Mouse (Mus musculus): ENCODE measurements at regions not wholly inside any gene's neighbourhood (a gene's known extent, or its start where the extent isn't known, plus 50 kb on each side); places are given as distances from the start of the nearest gene placed in this dataset.
A peak's percentile ranks its signal among the peaks of the same experiment; 100 is the strongest.

DNA sequence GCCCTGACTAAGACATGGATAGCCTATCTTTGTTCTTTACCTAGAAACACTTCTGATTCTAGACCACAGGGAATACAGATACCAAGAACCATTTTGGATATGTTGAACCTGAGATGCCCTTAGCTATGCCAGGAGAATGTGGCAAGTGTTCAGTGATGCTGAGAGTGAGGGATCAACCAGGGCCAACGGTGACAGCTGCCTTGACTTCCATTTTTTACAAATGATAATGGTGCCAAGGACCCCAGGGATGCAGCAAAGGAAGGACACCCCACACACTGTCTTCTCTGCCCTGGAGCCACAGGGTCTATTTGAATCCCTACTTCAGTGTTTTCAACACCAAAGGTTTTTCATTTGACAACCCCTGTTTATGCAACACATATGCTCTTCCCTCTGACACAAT is 174.4 kb downstream of the Gsdmc2 start:
- DNase-seq (ENCODE audit: low read depth) = no peak

DNA sequence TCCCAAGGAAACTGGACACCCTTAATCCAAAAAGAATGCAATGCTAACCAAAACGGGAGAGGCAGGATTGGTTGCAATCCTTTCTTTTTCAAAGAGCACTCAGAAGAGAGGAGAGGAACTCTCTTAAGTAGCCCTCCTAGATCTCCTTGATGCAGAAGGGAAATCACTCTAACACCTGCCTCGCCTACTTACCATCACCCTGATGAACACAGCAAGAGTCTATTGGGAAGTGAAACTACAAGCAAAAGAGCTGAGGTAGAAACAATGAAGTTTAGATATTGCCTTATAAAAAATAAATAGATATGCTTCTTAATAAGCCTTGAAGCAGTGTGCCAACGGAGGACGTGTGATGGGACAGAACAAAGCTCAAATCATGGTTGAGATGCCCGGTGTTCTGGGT is 177.4 kb downstream of the Gsdmc2 start:
- no peak for DNase-seq (ENCODE audit: low read depth)

DNA sequence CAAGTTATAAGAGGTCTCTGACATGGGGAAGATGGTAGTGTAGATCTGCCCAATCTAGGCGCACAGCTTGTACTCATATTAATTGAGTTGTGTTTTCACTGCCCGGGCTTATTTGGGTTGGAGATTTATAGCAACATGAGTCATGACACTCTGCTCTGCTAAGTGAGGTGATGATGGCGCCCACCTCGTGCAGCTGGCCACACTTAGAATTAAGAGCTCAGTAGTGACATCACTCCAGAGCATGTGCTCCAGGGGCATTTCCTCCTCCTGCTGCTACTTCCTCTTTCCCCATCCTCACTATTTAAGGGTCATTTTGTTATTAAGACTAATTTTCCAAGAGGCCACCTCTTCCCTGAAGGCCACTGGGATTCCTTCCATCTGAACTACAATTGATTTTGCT is 179.5 kb downstream of the Gsdmc2 start:
- no peak for DNase-seq (ENCODE audit: low read depth)

DNA sequence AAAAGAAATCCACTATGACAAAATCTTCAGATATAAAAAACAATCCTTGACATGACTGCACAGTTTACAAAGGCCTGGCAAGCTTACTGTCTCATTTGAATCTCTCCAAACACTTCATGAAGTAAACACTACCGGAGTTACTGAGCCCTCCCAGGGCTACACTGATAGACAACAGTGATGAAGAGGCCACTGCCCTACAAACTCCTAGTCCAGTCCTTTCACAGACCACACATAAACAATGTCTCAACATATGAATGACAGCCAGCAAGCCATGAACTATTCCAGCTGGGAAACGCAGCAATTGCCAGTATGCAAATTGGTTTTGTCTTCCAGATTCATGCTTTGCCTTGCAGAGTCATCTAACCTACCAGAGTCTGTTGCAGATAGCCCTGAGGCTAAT is 180.1 kb downstream of the Gsdmc2 start:
- DNase-seq (ENCODE audit: low read depth) = no peak

GRCm38 (mm10) chr15:63662183-63662582 is 182.8 kb downstream of the Gsdmc2 start:
- no peak for DNase-seq (ENCODE audit: low read depth)

GRCm38 (mm10) chr15:63658031-63658521 is 186.9 kb downstream of the Gsdmc2 start:
- no peak for DNase-seq (ENCODE audit: low read depth)

- peak; percentile 90 for DNase-seq (ENCODE audit: low read depth)
These were observed 192.6 kb downstream of the Gsdmc2 start for GRCm38 (mm10) chr15:63652216-63652961.

- DNase-seq (ENCODE audit: low read depth) = no peak
These were observed 193.9 kb downstream of the Gsdmc2 start for GRCm38 (mm10) chr15:63651120-63651519.

DNA sequence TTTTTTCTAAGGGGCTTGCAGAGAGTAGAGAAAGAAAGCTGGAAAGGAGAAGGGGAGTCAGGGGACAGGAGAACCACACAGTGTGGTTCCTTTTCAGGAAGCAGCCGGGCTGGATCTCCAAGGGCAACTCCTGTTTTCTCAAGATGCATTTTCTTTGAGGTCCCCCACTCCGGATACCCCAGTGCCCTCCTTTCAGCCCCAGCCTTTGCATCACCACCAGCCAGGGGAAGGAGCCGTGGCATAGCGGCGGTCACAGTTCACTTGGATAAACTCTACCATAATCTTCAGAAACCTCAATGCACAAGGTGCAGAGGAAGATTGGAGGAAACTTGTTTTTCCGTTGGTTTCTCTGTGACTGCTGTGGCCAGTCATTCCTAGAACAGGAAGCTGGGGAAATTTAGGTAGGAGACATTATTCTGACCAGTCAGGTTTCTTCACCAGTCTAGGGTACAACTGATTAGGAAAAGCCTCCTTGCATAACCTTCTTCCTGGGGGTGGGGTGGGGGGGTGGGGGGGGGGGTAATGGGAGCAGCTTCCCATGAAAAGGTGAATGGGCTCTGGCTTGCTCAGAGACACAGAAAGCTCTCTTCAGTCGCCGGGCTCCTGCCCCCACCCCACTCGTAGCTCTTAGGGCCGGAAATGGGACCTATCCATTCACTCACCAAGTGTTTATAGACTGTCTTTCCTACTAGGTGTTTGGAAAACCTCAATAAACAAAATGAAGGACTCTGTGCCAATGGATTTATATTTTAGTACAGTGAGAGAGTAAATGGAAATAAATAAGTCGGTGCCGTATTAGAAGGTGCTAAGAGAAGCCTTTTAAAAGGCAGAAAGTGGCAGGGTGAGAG is 196.6 kb downstream of the Gsdmc2 start:
- no peak for DNase-seq (ENCODE audit: low read depth)

GRCm38 (mm10) chr15:63624814-63625213 is 220.2 kb downstream of the Gsdmc2 start:
- no peak for DNase-seq (ENCODE audit: low read depth)

DNA sequence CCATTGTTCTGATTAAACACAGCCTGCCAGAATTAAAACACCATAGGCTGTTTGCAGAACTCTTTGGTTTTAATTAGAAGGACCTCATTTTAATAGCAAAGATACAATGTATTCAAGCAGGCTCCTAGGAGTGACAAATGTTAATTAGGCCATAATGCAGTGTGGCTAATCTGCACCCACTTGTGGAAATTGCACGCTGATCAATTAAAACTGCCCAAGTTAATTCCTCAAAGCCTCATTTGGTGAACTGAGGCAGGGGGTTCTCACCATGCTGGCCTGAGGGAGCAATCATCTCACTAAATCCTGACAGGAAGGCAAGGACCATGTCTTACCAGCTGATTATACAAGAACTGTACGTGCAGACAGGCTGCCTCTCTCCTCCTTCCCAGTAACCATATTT is 220.7 kb downstream of the Gsdmc2 start:
- DNase-seq (ENCODE audit: low read depth) = no peak

DNA sequence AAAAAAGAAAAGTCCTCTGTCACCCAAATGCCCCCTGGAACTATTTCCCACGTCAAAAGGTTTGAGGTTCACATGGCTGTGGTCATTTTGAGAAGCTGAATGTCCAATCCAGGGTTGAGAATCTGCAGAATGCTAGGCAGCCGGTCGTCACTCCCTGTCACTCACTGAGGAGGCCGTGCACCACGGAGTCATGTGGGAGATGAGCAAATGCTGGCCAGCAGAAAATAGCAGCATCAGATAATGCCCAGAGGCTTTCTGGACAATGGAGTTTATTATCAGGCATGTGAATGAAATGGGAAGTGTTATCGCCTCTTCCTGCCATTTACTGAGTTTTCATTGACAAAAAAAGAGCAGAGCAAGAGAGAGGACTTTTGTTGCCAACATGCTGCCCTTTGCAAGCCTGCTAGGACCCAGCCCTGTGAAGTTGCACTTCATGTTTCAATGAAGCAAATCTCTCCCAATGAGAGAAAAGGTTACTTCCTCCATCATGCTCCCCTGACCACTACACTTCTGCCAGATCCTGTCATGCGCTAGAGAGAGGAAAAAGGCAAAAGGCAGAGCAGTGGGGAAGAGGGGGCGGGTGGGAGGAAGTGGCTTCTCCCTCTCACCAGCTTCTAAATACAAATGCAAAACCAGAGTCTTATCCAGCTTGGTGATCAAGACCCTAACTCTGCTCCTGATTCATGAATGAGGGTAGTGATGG is 228.3 kb downstream of the Gsdmc2 start:
- DNase-seq (ENCODE audit: low read depth) = no peak

- DNase-seq (ENCODE audit: low read depth) = peak; percentile 10
These were observed 230.8 kb downstream of the Gsdmc2 start for GRCm38 (mm10) chr15:63614191-63614590.

DNA sequence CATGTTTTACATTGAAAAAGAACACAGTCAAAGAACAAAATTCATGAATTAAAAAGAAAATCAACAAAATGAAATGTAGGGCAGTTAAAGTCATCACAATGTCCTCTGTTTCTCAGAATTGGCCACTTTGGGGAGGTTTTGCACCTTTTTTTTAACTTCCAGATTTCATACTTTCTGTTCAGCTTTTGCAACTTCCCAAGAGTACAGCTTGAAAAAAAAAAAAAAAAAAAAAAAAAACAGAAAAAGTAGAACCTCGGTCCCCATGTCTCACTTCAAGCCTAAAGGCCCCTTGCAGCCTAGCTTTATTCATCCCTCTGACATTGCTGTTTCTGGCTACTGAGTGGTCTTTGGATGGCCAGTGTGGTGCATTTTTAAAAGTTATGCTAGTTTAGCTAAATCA is 231.9 kb downstream of the Gsdmc2 start:
- DNase-seq (ENCODE audit: low read depth) = no peak

DNA sequence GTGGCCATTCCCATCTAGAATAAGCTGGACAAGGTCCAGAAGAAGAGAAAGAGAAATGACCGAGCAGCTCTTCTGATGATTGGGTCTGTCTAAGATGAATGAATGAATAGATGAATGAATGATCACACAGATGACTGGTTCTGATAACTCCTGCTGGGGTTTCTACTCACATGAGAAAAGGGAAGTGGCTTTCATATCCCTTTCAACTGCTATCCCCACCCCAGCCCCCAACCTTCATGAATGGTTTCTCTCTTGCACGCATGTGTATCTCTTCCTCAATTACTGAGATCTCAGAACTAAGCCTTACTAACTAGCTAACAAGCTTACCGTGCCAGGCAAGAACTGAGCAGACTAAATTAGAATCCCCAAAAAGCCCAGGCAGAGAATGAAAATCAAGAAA is 233.8 kb downstream of the Gsdmc2 start:
- DNase-seq (ENCODE audit: low read depth) = no peak

- peak; percentile 63 for DNase-seq (ENCODE audit: low read depth)
These were observed 241.8 kb downstream of the Gsdmc2 start for GRCm38 (mm10) chr15:63603100-63603714.

DNA sequence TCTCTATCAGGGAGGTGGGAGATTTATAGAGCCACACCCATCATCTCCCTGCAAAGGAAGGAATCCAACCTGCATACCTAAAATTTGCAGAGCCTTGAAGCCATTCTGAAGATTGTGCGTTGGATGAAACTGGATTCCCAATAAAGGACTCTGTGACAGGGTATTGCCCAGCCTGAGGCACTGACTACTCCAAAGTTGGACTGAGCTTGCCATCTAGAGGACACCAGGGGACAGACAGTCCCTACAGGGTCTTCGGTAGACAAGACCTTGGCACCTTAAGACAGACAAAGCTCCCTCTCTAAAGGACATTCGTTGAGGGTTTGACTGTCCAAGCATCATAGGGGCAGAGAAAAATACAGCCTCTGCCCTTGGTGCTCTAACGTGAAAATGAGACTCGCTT is 243.4 kb downstream of the Gsdmc2 start:
- peak; percentile 67 for DNase-seq (ENCODE audit: low read depth)

DNA sequence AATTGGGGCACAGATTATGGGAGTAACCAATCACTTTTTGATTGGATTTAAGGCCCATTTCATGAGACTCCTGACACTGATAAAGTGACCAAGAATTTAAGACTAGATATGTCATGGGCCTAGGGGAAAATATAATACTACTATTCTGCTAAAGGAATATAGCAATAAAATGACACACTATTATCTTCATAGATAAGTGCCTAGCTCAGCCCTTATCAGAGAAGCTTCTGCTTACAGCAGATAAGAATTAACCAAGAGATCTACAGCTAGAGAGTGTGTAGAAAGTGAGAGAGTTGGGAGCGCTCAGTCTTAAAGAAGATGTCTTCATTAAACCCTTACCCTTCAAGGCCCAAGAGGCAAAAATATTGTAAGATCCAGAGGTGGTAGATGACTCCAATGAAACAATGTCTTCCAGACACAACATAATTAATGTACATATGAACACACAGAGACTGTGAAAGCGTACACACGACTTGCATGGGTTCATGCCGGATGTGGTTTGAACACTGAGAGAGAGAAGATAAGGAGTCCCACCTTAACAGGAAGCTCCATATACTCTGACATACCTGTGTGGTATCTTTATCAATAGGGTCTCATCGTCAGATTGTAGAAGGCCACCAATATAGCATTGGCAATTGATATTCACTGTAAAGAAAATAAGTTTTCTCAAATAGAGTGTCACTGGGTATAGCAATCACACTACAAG is 252.1 kb downstream of the Gsdmc2 start:
- DNase-seq (ENCODE audit: low read depth) = no peak

DNA sequence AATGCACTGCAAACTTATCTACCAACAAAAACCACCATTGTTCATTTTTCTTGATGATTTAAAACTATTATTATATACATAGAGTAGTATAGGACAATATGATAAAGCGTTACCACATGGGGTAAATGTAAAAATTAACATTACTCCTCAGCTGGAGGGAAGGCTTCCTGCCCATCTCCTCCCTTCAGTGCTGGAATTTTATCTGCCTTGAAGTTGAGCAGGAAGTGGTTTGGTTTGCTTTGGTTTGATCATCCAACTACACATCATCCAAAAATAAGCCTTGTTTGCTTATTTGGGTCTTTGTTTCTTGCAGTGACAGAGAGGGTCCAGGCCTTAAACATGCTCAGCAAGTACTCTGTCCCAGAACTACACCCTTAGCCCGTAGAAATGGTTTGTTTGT is 285.7 kb downstream of the Gsdmc2 start:
- no peak for DNase-seq (ENCODE audit: low read depth)

GRCm38 (mm10) chr15:63558691-63559090 is 286.3 kb downstream of the Gsdmc2 start:
- DNase-seq (ENCODE audit: low read depth) = peak; percentile 8

DNA sequence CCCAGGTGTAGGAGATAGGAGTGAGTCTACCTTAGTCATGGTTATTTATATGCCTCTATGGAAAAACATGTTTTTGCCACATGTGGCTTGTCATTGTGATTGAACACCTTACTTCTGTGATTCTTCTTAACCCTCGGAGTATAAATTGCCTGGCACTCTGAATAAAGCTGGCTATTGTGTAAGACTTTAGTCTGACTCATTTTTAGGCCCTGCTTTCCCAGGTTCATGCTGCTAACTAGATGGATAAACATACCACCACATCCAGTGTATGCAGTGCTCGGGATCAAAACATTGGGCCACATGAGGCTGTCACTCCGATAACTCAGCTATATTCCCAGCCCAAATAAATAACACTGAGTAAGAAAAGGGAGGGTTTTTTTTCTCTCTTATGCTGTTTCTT is 287.2 kb downstream of the Gsdmc2 start:
- peak; percentile 69 for DNase-seq (ENCODE audit: low read depth)

- peak; percentile 82 for DNase-seq (ENCODE audit: low read depth)
These were observed 291.4 kb downstream of the Gsdmc2 start for GRCm38 (mm10) chr15:63553597-63553996.

Measured in NIH3T3 (cell line).